Mouse (Mus musculus) testis, adult 2 months (tissue): ENCODE results near the gene Psmd11.

Experiments
- CTCF ChIP-seq: fragments of 200-500 bp; IDR thresholded peaks from 2 replicates; pipeline ENCODE4 v1.5.1; 2012; ENCODE audit warnings: low read depth, mild to moderate bottlenecking, inconsistent platforms, low read length, moderate library complexity; ENCODE audit not compliant: control insufficient read depth, insufficient read depth, insufficient replicate concordance
- POLR2A ChIP-seq: fragments of 200-500 bp; IDR thresholded peaks from 2 replicates; pipeline ENCODE4 v1.6.1; 2012; ENCODE audit warnings: low read depth, mild to moderate bottlenecking, inconsistent platforms, low read length, moderate library complexity; ENCODE audit not compliant: control insufficient read depth

- TF ChIP-seq POLR2A (no peak), CTCF (no peak)
Measured at GRCm38 (mm10) chr11:80429009-80429475, 627 bp downstream of the Psmd11 start.
